Mouse (Mus musculus) thymus, postnatal 0 days (tissue): ENCODE results near the gene Pkn3. TPM values are rescaled to one million over a fixed set of nuclear protein-coding genes. Genes with fewer than 3 reads are reported as not detected.

ENCODE experiments used
- DNase-seq: peaks from one replicate; pipeline ENCODE4 v3.0.0-alpha.2; 2015; ENCODE audit warnings: low spot score
- polyA plus RNA-seq: library from polyadenylated mRNA; unstranded; fragments of >200 nt; fragmentation: Nextera tagmentation; extraction: Ambion mirVana; gene quantifications from 2 replicates; pipeline ENCODE4 v1.2.1, GENCODE M21; 2015

Gene Pkn3
- polyA plus RNA-seq, 1 experiment from 2014 or later = 3.7 TPM

DNA sequence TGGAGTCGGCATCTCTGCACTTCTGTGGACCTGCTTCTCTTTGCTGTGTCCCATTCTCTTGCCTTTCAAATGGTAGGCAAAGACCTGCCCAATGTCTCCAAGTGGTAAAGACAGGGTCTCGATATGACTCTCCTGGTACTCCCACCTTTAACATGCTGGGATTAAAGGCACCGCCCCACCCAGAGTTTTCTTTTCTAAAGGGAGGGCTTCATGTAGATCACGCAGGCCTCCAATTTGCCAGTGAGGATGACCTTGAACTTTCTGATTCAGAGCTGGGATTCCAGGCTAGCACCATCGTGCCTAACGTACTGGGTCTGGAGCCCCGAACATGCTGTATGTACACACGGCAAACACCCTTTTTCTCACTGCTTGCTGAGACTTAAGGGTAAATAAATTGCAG lies 14.2 kb upstream of the Pkn3 start:
- no peak for DNase-seq

DNA sequence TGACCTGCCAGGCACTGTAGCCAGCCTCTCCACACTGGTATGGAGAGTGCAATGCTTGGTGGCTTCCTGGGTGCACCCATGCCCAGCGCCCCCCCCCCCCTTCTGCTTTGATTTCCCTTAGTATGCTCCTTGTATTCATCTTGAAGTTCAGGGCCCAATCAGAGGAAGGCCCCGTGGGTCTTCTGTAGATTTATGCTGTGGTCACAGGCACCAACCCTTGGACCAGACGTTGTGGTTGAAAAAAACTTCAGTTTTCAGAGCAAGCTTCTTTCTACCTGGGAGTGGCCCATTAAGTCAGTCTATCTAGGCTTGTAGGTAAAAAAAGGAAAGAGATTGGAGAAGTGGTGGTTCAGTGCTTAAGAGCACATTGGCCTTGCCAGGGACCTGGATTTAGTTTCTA lies 13.7 kb upstream of the Pkn3 start:
- no peak for DNase-seq

DNA sequence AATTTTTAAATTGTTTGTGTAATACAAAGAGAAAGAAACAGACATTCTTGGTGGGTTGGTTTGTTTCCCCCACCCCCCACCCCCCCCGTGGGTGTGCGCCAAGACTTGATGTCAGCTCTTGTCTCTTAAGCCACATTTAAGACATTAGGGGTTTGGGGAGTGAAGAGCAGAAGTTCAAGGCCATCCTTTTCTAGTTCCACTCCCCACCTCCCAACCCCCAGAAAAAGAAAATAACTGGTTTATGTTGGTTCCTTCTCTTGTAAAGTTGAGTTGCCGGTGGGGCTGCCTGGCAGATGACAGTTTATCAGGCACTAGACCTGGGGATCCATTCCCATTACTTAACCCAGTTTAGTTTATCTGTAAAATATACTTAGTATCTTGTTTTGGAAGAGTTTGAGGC lies 13.2 kb upstream of the Pkn3 start:
- no peak for DNase-seq

DNA sequence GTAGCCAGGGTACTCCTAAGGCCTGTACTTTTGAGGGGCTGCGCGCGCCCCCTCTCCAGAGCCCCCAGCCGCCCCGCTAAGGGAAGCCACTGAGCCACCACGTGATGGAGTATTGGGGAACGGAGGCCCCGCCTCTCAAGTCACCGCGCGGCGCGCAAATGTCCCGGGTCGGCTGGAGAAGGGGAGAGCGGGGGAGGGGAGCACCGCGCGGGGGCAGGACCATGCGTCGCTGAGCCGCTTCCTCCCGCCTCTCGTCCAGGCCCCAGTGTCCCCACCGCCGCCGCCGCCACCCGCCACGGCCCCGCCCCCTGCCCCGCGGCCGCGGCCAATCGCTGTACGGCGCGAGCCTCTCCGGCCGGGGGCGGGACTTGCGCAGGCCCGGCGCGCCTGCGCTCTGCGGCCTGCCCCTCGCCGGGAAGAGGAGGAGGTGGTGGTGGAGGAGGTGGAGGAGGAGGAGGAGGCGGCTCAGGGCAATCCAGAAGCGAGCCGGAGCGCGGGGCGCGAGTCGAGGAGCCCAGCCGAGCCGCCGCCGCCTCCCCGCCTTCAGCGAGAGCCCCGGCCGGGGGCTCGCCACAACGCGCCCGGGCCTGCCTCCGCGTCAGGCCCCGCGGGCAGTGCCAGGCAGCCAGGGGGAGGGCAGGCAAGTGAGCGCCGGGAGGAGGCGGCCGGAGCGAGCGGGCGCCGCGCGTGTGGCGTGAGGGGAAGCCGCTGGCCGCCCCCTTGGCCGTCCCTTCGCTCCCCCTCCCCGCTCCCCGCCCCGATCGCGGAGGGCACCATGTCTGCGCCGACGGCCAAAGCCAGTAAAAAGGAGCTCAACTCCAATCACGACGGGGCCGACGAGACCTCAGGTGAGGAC lies 11.2 kb upstream of the Pkn3 start:
- DNase-seq = peak; percentile 94

DNA sequence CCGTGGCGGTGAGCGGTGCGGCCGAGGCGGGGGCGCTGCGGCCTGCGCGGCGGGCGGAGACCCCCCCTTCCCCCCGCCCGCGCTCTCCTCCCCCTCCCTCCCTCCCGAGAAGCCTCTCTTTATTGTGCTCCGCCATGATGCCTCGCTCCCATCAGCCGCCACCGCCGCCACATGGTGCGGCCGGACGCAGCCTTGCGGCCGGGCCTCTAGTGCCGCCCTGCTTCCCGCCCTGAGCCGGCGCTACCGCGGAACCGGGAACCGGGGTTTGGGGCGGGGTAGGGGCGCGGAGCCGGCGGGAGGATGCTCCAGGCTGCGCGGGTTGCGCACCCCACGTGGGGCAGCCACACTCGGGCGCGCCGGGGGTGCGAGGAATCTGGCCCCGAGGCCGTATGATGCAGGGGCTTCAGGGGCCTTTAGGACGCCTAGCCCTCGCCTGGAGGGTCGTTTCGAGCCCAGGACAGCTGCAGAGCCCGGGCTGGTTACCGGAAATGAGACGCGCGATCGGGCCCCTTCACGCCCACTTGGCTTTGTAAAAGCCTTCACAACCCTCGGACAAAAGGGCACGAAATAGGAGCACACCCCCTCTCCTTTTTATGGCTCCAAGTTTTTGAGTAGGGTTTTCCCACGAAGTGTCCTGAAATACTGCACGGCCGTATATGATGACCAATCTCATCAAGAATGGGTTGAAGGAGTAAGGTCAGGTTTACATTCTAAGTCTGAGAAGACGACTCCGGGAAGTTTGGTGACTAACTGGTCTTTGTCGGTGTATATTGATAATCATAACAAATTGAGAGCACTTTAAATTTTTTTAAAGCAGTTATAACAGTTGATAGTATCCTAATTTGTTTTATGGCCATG lies 10.2 kb upstream of the Pkn3 start:
- DNase-seq = peak; percentile 55

DNA sequence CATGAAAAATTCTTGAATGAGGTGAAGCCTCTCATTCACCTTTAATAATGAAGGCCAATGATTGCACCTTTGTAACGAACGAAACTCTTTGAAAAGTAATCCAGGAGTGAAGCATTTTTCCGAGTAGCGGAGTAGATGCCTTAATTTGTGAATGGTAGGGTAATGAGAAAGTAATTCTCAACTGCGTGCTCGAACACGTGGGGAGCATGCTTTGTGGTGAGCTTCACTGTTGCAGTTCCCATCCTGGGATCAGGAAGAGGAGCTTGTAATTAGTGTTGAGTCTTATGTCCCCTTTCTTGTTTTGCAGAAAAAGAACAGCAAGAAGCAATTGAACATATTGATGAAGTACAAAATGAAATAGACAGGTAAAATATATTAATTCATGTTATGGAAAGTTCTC lies 9.5 kb upstream of the Pkn3 start:
- DNase-seq = no peak

DNA sequence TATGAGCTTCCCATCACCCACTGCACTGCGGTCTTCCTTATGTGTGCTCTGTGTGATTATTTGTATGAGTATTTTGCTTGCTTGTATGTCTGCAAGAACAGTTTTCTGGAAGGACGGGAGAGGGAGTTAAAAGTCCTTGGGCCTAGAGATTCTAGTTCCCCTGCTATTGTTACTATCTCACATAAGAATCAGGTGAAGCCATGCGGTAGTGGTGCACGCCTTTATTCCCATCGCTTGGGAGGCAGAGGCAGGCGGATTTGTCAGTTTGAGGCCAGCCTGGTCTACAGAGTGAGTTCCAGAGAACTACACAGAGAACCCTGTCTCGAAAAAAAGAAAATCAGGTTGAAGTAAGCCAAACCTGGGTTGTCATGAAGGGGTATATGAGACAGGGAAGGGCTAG lies 4.6 kb upstream of the Pkn3 start:
- DNase-seq = no peak

DNA sequence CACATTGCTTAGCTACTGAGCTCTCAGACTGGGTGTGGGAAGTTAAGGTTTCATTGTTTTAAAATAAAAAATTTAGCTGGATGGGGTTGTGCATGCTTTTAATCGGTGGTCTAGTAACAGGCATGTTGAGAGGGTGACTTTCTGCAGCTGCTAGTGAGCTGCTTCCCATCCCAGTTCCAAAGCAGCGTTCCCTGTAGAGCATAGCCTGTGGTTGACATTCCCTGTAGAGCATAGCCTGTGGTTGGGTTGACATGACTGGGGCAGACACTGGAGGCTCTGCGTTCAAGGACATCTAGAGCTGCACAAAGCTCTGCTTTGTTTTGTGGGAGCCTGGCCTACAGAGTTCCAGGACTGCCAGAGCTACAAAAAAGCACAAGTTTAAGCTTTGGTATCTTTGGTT lies 4.2 kb upstream of the Pkn3 start:
- no peak for DNase-seq

DNA sequence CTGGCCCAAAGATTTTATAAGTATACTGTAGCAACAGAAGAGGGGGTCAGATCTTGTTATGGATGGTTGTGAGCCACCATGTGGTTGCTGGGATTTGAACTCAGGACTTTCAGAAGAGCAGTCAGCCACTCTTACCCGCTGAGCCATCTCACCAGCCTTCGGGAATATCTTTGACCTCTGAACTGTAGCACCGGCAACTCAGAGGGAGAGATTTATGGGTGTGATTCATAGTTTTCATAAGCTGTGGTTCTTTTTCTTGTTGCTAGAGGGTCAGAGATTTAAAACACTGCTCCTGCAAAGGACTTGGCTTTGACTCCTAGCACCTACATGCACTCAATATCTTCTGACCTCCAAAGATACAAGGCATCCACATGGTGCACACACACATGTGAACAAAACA lies 1.9 kb upstream of the Pkn3 start:
- DNase-seq = no peak

DNA sequence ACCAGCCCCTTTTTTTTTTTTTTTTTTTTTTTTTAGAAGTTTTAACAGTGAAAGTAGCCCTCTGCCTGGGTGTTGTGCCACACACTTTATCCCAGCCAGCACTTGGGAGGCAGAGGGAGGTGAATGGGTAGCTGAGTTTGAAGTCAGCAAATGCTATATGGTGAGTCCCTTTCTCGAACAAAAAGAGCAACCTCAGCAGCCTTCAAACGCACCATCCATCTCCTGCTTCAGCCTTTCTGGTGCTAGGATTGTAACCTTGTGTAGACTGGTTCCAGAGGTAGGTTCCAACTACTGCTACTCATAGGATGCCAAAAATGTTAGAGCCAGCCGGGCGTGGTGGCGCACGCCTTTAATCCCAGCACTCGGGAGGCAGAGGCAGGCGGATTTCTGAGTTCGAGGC lies 1.0 kb upstream of the Pkn3 start:
- DNase-seq = no peak

DNA sequence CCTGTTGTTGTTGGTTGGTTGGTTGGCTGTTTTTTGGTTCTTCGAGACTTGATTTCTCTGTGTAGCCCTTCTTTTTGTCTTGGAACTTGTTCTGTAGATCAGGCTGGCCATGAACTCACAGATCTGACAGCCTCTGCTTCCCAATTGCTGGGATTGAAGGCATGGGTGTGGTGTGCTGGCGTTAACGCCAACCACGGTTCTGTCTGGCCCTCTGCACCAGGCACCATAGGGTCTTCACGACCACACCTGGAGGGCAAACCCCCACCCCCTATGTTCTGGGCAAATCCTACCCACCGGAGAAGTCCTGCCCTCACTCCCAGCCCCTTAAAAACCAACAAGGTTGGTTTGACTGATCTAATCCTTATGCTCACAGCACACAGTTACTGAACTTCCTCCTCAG lies 525 bp upstream of the Pkn3 start:
- no peak for DNase-seq

DNA sequence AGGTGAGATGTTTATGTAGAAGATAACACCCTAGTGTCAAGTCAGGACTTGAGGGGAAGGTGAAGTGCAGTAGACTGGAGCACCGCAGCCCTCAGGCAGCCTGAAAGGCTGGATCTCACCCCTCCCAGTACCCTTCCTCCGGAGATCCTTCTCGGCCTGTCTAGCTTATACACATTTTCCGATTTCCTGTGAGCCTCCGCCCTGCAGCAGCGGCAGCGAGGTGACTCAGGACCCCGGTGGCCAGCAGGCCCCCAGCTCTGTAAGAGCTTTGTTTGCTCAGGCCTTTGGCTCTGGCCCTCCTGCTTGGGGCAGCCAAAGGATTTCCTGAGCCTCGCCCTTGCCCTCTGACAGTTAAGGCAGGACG lies 847 bp downstream of the Pkn3 start:
- no peak for DNase-seq

DNA sequence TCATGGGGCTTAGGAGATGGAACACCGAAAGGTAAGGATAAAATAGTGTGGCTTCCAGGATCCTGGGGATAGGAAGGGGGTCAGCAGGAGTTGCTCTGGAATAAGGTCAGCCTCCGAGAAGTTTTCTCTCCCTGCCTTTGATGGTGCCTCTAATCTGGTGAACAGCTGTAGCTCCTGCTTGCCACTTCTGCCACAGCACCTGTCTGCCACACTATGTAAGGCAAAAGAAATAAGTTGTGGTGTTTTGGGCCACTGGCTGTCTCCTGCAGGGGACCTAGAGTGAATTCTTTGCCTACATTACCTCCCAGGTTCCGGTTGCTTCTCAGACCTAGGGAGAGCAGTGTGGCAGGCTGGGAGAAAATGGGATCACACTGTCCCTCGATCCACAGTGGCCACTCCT lies 1.3 kb downstream of the Pkn3 start:
- peak; percentile 31 for DNase-seq

DNA sequence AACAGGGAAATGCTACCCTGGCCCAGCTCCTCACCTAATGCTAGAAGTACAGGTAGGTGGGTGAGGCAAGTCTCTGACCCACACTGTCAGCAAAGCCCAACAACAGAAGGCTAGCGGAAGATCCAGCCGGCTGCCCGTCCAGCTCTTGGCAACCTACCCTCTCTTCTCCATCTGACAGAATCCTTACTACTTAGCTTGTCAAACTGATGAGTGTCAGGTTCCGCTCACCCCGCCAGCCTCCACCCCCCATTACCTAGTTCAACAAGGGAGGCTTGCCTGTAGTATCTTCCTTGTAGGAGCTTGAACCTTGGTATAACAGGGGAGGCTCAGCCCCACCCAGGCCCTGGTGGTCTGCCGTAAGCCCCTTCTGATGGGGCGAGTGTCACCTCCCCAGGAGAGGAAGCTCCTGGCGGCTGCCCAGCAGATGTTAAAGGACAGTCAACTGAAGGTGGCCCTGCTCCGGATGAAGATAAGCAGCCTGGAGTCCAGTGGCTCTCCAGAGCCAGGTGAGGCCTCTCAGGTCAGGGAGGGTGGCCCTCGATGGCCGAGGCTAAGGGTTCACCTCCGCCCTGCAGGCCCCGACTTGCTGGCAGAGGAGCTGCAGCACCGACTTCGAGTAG lies 2.8 kb downstream of the Pkn3 start:
- DNase-seq = no peak

DNA sequence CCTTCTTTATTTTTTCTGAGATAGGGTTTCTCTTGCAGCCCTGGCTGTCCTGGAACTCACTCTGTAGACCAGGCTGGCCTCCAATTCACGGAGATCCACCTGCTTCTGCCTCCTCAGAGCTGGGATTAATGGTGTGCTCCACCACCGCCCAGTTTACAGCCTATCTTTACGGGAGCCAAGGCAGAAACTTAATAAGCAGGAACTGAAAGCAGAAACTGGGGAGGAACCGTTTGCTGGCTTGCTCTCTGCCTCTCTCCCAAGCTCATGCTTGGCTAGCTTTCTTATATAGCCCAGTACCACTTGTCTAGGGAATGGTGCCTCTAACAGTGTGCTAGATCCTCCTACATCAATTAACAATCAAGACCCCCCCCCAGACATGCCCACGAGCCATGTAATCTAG lies 6.6 kb downstream of the Pkn3 start:
- DNase-seq = no peak

DNA sequence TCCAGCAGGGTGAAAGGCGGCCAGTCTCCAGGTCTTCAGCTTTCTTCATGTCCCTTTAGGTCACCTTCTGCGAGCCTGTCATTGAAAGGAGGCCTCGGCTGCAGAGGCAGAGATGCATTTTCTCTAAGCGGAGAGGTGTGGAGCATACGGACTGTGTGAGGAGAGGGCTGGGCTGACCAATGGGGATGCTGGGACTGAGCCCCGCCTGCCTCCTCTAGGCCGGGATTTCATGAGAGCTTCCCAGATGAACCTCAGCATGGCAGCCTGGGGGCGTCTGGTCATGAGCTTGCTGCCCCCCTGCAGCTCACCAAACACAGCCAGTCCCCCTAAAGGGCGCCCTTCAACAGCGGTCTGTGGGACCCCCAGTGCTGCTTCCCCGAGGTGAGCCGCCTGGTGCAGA lies 7.1 kb downstream of the Pkn3 start:
- DNase-seq = no peak

DNA sequence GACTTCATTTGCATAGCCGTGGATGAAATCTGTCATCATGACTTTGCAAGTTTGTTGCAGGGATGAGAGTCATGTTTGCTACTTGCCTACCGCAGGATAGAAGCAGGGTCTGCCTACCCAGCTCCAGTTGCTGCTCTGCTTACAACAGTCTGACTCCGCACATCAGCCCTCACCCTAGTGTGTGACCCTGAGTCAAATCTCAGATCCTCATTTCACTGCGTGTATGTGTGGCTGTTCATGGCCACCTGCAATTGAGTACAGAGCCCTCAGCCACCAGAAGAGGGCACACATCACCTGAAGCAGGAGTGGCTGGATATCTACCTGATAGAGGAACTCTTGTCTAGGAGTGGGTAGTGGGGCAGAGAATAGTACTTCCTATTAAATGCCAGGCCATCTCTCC lies 9.8 kb downstream of the Pkn3 start:
- DNase-seq = no peak

DNA sequence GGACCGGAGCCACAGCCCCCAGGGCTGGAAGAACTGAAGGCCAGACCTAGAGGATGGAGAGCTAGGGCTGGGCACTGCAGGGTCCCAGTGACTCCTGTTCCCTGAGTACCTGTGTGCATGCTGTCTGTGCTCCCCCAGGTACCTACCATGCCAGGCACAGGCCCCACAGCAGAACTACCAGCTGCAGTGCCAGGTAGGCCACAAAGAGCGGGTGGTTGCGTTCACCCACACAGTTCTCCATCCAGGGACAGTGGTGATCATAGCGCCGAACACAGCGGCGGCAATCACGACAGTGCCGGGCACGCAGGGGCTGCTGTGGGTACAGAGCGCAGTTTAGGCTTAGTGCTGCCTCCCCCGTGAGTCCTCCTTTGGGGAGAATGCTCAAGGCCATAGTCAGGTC lies 14.0 kb downstream of the Pkn3 start:
- DNase-seq = no peak

DNA sequence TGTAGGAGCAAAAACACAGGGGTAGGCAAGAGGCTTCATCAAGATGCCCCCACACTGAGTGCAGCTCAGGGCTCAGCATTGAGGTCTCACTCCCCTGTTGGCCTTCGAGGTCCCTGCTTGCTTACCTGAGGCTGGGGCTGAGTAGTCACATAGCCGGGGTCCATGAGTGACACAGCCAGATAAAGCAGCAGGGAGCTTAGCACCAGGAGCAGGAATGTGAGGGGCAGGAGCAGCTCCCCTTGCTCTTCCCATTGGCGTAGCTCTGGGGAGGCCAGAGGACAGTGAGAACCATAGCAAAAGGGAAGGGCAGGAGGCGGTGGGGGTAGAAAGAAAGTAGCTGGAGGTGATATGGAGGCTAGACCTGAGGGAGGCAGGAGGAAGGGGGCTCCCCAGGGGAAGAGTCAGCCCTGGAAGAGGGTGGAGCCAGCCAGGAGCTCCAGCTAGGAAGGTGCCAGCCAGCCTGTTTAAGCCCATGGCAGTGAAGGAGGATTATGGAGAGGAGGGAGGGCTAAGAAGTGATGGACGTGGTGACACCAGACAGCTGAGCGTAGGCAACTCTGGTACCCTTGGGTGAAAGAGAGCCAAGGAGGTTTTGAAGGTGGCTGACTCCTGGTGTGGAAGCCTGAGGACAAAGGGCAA lies 14.9 kb downstream of the Pkn3 start:
- DNase-seq = no peak

DNA sequence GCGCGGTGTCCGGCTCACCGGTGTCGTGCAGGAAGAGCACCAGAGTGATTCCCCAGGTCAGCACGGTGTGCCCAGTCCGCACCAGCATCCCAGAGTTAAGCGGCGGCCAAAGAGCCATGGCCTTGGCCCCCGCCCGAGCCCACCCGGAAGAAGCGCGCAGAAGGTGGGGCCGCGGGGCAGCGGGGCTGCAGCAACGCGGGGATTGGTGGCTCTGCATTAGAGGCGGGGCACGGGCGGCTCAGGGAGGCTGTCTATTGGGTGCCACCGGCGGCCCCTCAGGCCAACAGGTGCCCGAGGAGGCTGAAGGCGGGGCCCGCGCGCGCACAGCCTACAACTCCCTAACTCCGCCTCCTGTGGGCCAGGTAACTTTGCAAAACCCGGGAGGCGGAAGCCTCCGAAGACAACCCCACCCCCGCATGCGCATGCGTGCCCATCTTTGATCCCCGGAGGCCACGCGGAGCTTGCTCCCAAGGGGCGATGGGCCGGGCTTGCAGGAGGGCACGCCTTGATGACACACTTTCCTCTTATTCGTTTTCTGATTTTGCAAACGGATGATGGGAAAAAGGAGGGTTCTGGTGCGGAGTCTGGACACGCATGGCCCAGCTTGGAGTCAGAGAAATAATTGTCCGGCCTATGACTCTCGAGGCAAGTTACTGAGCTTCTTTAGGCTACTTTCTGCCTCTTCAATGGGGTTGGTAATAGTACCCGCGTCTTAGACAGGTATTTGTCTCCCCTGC lies 16.2 kb downstream of the Pkn3 start, which contains the start of gene Zdhhc12:
Gene Zdhhc12 (minus strand): TSS at position 178 of the 737 bp plus-strand sequence.
- DNase-seq = peak; percentile 100

DNA sequence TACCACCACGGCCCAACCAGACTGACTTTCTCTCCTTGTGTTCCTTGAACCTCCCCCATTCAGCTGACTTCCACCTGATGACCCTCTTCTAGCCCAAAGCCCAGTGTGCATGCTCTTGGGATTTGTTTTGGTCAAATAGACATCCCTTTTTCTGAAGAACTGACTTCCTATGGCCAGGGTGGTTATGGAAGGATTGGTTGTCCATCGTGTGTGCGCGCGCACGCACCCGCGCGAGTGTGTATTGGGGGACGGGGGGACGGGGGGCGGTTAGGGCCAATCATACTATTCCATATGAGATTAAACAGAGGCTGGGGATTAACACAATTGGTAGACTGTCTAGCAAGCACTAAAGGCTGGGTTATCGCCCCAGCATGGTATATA lies 16.7 kb downstream of the Pkn3 start:
- DNase-seq = no peak
